Mouse (Mus musculus) cerebellum, postnatal 36 days (tissue): ENCODE measurements around the gene Wdr25.
"Not testable (repeated sequence)": the region's sequence is repeated elsewhere in the genome, so short reads cannot be mapped to it uniquely, and the experiment has no call there.

Experiments used
- DNase-seq, 2 experiments: peaks; one replicate each; pipeline ENCODE4 v3.0.0; 2021 to 2022; ENCODE audit warnings: mixed read lengths in 2 of 2

Wdr25 gene

DNA sequence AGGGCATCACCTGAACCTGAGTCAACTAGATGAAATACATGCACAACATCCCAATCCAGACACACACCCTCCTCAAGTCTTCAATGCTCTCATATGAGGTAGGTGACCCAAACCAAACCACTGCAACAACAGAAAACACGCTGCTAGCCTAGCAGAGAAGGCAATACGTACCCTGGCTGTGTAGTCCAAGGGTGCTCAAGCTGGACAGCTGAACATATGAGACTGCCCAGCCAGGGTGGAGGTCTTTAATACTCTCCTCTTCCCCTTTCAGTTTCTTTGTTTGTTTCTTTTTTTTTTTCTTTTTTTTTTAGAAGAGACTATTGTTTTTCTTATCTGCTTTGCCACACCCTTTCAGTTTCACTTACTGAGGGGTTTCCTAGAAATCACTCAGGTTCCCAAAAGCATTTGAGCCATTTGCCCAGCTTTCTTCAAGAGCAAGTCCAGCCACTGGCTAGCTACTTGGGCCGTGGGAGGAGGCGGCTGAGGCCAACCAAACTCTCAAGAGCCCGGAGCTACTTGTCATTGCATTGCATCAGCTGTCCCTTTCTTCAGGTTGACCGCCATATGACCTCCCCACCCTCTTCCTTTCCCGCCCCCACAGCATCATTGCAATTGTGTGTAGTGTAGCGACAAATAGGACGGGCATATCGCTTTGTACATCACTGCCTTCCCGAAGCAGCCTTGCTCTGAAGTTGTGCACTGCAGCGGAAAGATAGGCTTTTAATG is at the start of gene Wdr25:
Gene Wdr25, plus strand, starts transcription at position 643 of the 726 bp plus-strand sequence.
- DNase-seq = no peak

DNA sequence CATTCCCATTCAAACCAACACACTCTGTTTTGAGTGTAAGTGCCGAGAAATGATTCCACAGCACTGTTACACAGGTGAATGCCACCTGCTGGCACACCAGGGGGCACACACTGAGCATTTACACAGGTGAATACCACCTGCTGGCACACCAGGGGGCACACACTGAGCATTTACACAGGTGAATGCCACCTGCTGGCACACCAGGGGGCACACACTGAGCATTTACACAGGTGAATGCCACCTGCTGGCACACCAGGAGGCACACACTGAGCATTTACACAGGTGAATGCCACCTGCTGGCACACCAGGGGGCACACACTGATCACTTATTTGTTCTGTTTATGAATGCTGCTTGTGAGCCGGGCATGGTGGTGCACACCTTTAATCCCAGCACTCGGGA is 45.4 kb upstream of the Wdr25 start:
- DNase-seq = not testable (repeated sequence)

DNA sequence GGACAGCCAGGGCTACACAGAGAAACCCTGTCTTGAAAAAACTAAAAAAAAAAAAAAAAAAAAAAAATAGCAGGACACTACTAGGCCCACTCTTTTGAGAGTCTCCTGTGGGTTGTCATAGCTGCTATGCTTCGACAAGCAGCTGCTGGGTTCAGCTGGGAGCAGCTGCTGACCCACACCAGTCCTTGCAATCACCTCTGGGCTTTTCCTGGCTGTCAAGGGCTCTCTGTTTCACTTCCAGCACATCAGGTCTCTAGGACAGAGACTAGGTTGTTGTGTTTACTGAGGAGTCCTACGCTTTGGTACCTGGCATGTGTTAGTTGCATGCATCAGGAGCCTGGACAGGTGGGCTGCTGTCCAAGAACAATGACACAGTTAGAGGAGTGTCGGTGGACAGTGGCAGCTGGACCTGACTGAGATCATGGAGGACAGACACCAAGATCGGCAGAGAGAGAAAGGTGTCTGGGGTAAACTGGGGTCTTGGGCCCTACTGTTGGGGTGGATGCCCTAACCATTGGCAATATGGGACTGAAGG is 43.9 kb upstream of the Wdr25 start:
- DNase-seq = no peak

DNA sequence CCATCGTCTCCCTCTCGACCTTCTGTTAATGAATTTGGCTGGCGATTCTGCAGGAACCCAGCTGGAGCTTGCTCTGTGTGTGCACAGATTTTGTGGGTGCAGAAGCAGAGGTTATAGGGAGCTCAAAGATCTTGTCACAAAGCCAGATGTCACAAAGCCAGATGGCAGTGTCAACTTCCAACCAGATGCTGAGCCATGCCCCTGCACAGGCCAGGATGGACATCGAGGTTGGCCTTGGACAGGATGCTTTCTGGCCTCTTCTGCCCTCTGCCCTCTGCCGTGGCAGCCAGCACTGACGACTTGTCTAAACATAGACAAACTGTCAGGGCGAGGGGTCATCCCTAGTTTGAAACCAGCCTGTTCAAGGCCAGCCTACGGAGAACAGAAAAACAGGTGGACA is 43.3 kb upstream of the Wdr25 start:
- no peak for DNase-seq

DNA sequence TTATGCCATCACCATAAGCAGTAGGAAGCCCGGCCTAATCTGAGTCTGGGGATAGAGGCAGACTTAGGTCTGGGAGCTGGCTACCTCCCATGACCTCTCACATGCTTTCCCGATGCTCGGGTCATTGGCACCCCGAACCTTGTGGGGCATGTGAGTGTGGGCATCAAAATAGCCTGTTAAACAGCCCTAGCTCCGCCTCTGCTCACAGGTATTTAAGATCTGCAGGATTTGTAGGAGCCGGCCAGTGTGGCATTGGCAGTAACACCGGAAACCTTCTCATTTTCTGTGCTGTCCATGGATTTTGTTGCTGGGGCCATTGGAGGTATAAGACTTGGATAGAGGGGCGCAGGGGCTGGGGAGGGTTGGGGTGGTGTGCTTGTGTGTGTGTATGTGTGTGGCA is 42.5 kb upstream of the Wdr25 start:
- no peak for DNase-seq

DNA sequence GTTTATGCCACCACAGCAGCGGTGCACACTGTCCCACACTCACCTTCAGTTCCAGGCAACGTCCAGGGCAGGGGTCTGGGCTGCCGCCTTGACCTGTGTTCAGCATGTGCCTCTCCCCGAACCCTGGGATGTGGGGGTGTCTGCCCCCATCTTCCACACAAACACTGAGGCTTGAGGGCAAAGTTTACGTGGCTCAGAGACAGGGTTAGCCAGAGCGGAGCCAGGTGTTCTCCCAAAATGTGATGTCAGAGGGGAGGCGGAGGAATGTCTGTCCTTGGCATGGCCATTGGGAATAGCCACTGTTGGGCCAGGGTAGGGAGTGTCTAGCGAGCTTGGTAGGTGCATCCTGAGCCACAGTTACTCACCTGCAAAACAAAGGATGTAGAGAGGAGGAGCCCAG is 40.6 kb upstream of the Wdr25 start:
- DNase-seq = no peak

DNA sequence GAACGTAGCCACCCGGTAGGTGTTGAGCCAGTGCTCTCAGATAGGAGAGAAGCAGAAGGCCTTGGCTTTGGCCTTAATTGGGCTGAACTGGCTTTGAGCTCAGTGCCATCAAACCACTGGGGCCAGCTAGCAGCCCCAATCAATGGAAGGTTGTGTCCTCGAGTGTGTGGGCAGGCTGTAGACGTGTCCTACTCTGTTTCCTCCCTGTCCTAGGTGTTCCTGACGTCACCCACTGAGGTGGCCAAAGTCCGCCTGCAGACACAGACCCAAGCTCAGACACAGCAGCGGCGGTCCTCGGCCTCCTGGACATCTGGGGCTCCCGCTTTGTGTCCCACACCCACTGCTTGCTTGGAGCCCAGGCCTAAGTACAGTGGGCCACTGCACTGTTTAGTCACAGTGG is 38.4 kb upstream of the Wdr25 start:
- DNase-seq = no peak

DNA sequence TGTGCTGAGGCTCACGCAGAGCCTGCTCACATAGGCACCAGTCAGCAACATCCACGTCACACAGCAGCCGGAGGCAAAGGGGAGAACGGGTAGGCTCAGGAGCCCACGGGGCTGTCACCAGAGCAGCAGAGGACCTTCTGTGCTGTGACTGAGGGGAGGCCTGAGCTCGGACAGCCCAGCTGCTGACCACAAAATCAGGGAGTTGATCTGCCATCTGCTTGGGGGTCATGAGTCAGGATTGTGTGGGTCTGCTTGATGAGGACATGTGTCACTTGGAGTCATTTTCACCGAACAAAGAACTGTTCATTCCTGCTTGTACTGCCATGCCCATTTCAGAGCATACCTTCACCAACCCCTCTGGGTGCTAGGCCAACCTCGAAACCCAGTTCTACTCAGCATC is 37.2 kb upstream of the Wdr25 start:
- no peak for DNase-seq

DNA sequence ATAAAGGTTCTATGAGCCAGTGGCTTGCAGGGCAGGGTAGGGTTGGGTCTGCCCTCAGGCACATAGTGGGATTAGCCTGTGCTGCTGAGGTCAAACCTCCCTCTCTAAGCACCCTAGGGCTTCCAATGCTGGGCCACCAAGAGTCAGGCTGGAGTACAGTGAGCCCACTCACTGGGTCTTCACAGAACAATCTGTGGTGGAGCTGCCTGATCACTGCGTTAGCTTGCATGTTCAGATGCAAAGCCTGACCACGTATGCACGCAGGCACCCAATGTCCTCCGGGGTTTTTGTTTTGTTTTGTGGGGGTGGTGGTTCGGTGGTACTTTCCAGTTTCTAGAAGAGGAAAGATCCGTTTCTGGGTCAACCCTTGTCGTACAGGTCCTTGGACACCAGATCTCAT is 36.3 kb upstream of the Wdr25 start:
- DNase-seq = no peak

DNA sequence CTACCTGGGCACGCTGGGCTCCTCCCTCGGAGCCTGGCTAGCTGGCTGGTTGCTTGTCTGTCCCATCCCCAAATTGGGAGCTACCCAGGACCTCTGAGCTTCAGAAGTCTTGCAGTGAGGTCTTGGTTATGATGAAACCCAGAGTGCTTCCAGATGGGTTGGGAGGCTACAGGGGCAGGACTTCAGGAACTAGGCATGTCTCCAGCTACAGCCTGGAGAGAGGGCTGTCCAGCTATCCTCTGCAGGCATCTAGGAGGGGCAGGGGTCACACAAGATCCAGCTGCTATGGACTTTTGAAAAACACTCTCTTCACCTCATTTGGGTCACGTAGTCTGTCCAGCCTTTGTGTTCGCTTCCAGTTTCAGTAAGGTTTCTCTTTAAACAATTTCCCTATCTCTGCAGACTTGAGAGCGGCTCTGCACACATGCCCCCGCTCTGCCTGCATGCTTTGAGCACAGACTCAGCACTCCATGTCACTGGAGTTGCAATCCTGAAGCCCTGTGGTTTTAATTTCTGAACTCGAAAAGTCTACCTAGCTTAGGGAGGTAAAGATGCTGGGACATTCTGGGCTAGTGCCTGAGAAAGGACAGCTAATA is 35.7 kb upstream of the Wdr25 start:
- no peak for DNase-seq

DNA sequence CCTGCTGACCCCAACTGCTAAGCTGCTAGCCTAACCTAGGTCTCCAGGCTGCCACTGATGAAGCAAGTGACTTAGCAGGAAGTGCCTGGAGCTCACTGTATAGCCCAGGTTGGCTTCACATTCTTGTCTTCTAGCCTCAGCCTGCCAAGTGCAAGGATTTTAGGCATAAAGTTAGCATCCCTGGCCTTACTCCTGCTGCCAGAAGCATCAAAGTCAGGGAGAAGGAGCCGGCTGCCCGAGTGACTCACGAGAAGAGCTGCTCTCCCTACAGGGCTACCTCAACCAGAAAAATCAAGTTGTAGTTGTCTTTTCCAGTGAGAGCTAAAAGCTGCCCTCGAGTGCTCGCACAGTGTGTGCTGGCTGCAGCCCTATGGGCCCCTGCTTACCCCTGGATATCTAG is 34.9 kb upstream of the Wdr25 start:
- DNase-seq = no peak

DNA sequence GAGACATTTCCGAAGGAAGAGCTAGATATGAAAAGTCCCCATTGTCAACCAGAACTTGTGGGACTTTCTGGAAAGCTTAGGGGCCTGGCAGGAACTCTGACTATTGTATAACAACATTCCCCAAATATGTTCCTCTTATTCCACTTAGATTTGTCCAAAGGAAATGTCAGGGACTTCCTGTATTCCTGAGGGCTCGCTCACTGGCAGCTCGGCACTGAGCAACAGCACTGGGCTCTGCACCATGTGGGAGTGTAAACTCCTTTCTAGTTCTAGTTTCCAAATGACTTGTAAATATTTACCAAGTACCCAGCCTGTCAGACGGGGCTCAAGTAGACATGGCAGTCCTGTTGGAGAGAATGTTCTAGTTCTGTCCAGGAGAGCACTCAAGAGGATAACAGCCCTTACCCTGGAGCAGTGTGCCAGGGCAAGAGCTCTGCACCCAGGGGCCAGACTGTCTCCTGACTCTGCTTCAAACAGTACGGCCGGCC is 28.4 kb upstream of the Wdr25 start:
- no peak for DNase-seq

DNA sequence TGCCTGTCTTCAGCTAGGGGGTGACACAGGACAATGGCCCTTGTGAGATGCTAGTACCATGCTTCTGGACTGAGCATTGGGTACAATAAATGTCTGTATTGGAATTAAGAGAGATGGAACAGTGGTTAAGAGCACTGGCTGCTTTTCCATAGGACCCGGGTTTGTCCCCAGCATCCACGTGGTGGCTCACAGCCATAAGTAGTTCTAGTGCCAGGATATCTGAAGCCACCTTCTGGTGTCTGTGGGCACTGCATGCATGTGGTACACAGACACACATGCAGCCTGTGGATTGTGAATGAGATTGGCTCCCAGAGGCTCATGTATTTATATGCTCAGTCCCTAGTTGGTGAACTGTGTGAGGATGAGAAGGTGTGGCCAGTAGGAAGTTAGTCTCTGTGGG is 23.9 kb upstream of the Wdr25 start:
- DNase-seq = no peak

DNA sequence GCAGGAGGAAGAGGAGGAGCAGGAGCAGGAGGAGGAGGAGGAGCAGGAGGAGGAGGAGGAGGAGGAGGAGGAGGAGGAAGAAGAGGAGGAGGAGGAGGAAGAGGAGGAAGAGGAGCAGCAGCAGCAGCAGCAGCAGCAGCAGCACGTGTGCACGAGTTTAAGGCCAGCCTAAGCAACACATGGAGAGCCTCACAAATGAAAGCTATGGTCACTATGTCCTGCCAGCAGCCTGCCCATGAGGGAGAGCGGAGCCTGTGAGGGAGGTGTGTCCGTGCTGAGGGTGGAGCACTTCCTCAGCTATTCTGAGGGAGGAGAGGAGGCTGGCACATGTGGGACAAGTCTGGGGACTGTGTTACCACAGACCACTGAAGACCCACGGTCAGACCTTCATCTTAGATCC is 20.3 kb upstream of the Wdr25 start:
- no peak for DNase-seq

DNA sequence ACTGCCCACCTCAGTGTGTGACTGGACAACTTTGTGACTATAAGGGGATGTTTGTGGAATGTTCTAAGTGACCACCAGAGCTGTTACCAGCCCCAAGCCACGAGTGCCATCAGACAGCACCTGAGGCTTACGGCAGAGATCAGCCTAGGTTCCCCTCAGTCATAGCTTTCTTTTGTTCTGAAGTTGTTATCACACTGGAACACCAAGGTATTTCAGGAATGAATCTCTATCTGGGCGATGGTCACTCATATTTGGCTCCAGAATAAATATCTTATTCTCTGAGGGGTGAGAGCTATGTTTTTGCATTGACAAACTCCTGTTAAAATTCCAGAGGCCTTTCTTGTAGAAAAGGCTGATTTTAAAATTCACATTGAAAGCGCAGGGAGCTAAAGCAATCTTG is 14.3 kb upstream of the Wdr25 start:
- DNase-seq = no peak

DNA sequence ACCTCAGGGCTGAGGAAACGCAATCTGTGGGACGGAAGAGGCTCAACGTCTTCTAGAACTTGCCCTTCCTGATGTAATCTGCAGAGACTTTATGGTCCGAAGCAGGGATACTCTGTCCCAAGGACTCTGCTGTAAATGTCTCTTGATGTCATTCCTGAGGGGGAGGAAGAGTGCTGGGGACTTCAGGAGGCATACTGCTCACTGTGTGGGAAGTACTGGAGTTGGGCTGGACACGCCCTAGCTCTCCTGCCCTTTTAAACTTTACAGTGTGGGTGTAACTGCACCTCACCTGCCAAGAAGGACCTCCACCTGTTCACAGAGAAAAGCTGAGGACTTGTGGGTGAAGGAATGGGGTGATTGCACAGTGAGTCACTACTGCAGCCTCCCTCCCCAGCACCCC is 12.8 kb upstream of the Wdr25 start:
- no peak for DNase-seq

DNA sequence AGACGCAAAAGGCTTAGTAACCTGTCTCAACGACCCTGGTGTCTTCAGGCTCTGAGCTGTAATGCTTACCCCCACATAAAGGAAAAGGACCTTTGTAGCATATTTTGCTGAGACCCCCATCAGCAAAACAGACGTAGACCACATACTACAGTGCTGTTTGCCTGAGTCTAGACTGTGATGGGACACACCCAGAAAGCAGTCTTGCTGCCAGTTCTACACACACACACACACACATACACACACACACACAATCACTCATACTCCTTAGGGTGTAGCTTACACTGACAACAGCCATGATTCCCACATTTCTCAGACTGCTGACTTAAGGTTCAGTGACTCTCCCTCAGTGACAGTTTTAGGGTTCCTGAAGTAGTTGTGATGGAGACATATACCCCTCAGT is 12.2 kb upstream of the Wdr25 start:
- no peak for DNase-seq

DNA sequence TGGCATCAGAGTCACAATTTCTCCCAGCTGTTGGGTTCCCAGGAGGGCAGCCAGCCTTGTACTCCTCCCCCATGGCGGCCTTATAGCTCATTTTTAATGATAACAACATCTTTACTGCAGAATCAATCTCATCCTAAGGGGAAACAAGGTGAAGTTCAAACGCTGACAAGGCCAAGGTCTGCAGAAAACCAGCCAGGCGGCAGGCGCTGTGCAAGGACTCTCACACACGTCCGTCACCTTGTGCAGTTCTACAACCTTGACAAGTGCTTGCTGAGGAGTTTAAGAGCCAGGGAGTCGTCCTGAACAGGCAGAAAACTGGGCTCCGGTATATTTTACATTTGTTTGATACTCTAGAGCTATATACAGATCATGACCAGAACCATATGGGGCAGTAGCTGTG is 10.7 kb upstream of the Wdr25 start:
- no peak for DNase-seq

DNA sequence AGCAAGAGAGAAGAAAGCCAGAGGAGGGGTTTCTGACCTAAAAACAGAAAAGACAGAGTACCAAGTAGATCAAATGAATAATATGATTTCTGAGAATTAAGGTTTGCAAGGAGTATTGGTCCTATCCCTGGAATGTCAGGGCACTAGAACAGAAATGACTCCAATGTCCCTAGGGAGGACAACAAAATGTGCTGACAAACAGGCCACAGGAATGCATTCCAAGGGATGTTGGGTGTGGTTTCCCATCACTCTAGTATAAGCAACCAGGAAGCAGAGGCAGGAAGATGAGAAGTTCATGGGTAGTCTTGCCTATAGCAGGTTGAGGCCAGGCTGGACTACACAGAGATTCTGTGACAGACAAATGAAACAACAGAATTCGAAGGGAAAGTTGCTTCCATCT is 7.5 kb upstream of the Wdr25 start:
- no peak for DNase-seq

DNA sequence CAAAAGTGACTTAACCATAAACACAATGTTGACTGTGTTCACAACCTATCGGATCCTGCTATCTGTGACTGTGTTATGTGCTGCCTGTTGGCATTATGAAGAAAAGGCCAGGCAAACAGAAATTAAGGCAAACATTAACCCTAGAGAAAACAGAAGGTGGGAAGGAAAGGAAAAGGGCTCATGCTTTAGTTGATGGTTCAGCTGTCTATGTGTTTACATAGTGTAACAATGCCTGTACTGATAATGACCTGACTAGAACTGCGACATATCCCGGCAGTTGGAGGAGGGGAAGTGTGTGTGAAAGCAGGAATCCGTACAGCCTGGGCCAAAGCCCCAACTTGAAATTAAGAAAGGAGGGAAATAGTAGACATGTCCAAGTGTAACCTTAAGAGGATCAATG is 6.4 kb upstream of the Wdr25 start:
- DNase-seq = no peak

DNA sequence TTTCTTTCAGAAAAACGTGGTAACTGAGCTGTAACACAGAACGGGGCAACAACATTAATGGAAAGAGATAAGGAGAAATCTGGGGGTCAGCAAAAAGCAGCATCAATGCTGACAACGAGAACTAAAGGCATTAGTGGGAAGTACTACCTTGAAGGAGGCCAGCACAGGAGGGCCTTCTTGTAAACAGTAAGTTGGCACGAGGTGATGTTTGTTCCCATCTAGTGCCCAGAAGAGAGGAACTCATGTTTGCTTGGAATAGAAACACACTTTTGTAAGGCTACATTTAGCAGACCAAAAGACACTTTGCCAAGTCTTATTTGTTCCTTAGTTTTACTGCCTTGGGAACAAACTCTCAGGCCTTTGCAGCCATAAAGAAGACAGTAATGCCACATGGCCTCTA is 4.8 kb upstream of the Wdr25 start:
- DNase-seq = no peak

DNA sequence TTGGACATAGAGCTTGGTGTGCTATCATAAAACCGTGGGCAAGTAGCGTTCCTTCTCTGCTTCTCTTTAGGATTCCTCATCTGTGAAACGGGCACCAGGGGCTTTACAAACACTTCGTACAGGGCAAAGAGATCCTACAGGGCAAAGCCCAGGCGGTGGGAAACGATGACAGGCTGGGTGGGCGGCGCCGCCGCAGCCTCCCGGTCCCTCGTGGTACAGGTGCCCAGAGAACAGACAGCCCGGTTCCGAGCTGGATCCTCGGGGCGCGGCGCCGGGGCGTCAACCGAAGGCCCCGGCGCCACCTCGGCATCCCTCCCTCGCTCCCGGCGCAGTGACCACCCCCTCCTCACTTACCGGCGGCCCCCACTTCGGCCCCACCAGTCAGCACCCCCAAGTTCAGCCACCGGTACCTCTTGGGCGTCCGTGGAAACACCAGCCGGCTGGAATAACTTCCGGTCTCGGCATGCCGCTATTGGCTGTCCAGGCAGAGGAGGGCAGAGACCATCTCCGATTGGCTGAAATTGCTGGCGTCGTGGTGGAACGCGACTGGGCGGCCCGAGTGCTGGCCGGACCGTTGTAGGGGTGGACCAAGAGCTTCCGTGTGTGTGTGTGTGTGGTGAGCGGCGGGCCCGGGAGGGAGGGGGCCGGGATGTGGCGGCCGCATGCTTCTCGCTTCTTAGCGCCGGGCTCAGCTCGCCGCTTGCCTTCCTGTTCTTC is 442 bp downstream of the Wdr25 start, which contains the start of gene Wars:
Gene Wars, minus strand, starts transcription at position 460 of the 717 bp plus-strand sequence.
- DNase-seq = peak; percentile 95 to 96

DNA sequence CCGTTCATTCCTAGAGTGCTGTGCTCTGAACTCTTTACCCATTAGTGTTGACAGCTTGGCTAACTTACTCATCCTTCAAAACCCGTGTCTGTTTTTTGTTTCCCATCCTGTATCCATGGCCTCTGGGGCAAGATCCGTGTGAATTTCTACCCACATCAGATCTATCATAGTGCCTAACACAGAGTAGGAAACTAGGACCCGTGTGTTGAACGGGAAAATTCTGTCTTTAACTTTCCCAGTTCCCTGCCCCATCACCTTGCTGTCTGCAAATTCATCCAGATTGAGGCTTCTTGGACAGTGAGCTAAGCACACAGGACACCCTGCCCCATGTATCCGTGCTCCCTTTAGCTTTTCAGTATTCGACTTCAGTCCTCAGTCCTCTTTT is 993 bp downstream of the Wdr25 start:
- no peak for DNase-seq

DNA sequence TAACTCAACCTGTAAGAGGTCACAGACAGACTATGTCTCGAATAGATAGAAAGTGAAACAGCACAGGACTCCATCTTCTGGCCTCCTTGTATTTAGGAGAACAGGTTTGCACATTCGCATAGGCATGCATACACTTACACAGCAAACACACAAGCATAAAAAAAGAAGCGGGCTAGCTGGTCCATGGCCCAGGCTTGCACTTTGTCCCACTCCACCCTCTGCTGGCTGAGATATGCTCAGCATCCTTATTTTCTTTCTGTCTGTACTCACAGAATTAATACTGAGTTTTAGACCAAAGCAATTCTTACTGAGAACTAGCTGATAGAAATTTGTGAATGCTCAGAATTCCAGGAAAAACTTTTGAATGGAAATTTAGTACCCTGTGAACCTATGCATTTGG is 2.6 kb downstream of the Wdr25 start:
- DNase-seq = peak in 1 of 2 experiments; percentile 26
